Mouse (Mus musculus): ENCODE results near the gene Zmynd11. TPM values are rescaled to one million over a fixed set of nuclear protein-coding genes. Genes with fewer than 3 reads are reported as not detected.
A peak's percentile ranks its signal among the peaks of the same experiment; 100 is the strongest.

Zmynd11 gene
- total RNA-seq, 2 experiments from 2014 or later, result 227 to 249 TPM

GRCm38 (mm10) chr13:9660711-9661110 lies 104.4 kb downstream of the Zmynd11 start:
- no peak for DNase-seq (ENCODE audit: low spot score in 2 of 2)

- DNase-seq (ENCODE audit: low spot score in 2 of 2), result no peak
Measured at GRCm38 (mm10) chr13:9656613-9657012, 108.5 kb downstream of the Zmynd11 start.

GRCm38 (mm10) chr13:9653018-9653417 lies 112.1 kb downstream of the Zmynd11 start:
- no peak for DNase-seq (ENCODE audit: low spot score in 2 of 2)

GRCm38 (mm10) chr13:9650580-9650979 lies 114.5 kb downstream of the Zmynd11 start:
- DNase-seq (ENCODE audit: low spot score in 2 of 2), result no peak

GRCm38 (mm10) chr13:9649894-9650293 lies 115.2 kb downstream of the Zmynd11 start:
- DNase-seq (ENCODE audit: low spot score in 2 of 2), result no peak

- no peak for DNase-seq (ENCODE audit: low spot score in 2 of 2)
Measured at GRCm38 (mm10) chr13:9648716-9649115, 116.4 kb downstream of the Zmynd11 start.

- DNase-seq (ENCODE audit: low spot score in 2 of 2), result no peak
Measured at GRCm38 (mm10) chr13:9637949-9638348, 127.2 kb downstream of the Zmynd11 start.

GRCm38 (mm10) chr13:9636505-9636904 lies 128.6 kb downstream of the Zmynd11 start:
- DNase-seq (ENCODE audit: low spot score in 2 of 2), result peak; percentile 21 to 23

GRCm38 (mm10) chr13:9635951-9636350 lies 129.2 kb downstream of the Zmynd11 start:
- DNase-seq (ENCODE audit: low spot score in 2 of 2), result no peak
